Mouse (Mus musculus): ENCODE results near the gene Nipsnap3a.

GRCm38 (mm10) chr4:52964247-52964646 is 24.8 kb upstream of the Nipsnap3a start, which contains the start of gene Olfr270:
- TF ChIP-seq CTCF (IDR thresholded peaks at IDR 0.05; ENCODE audit: low read depth, low read length): no peak
- no peak for TF ChIP-seq POLR2A (IDR thresholded peaks at IDR 0.05; ENCODE audit: borderline replicate concordance, low read depth, low read length)
